Mouse (Mus musculus): ENCODE data around the gene Rbm48. TPM values are rescaled to one million over a fixed set of nuclear protein-coding genes. Genes with fewer than 3 reads are reported as not detected.
"Not testable (repeated sequence)": the region's sequence is repeated elsewhere in the genome, so short reads cannot be mapped to it uniquely, and the experiment has no call there.

The Rbm48 gene
- total RNA-seq (2014; fragmentation: Nextera tagmentation) (10.7 and 17.7 TPM in 2 replicates), total RNA-seq (2017) (29.5 and 31.9 TPM in 2 replicates)

DNA sequence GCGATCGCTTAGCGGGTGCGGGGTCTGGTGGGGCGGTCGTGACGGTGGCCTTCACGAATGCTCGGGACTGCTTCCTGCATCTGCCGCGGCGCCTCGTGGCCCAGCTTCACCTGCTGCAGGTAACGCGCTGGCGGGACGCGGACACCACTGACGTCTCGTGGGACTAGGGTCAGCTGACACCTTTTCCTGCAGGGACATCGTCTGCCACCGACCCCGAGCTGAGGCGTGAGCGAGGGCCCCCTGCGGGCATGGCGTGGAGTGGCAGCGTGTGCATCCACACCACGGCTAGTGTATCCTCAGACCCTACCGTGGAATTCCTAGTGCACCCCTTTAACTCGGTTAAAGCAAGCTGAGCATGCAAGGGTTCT, at the start of gene Rbm48:
Gene Rbm48, minus strand, starts transcription at position 187 of the 368 bp plus-strand sequence.
- ATAC-seq (replicated peaks; ENCODE audit: low FRiP score, low TSS enrichment, poor library complexity, severe bottlenecking), result peak; percentile 85

DNA sequence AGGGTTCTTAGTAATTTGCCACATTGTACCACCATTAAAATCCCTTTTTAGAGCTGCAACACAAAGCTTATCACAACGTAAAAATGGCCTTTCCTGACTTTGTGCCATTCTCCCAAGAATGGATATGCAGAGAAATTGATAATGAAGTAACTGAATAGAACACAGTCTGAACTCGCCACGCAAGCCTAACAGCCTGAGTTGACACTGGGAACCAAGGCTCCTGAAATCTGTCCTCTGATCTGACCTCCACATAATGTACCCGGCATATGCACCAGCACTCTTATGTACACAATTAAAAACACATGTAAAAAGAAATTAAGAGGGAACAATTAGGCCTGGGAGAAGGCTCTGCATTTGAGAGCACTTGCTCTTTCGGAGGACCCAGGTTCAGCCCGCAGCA, 48.9 kb upstream of the Rbm48 start:
- no peak for ATAC-seq (replicated peaks; ENCODE audit: low FRiP score, low TSS enrichment, poor library complexity, severe bottlenecking)

DNA sequence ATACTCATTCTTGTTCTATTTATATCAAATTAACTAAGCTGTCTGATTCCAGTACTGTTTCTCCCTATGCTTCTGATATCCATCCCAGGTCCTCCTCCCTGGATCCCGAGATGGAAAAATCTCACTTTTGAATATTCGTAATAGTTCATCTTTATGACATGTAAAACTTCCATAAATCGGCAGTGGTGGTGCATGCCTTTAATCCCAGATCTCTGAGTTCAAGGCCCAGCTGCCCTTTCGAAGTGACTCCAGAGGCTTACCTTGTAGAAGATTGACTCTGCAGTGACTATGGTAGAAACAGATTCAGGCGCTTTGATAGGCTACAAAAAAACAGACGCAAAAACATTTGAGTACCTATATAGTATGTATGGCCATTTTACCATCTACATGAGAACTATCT, 48.2 kb upstream of the Rbm48 start:
- ATAC-seq (replicated peaks; ENCODE audit: low FRiP score, low TSS enrichment, poor library complexity, severe bottlenecking), result no peak

DNA sequence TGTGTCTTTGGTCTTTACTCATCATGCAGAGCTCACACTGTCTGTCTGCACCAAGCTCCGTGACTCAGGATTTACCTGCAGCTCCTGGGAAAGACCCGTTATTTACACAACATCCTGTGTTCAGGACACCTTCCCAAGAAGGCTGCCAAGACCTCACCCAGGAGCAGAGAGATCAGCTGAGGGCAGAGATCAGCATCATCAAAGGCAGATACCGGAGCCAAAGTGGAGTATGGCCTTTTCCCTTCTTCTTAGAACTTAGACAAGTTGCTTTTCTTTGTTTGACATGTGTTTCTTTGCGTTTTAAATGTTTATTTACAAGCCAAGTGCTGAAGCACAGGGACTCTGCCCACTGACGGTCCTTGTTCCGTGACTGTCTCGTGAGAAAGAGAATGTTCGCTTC, 38.9 kb upstream of the Rbm48 start:
- no peak for ATAC-seq (replicated peaks; ENCODE audit: low FRiP score, low TSS enrichment, poor library complexity, severe bottlenecking)

DNA sequence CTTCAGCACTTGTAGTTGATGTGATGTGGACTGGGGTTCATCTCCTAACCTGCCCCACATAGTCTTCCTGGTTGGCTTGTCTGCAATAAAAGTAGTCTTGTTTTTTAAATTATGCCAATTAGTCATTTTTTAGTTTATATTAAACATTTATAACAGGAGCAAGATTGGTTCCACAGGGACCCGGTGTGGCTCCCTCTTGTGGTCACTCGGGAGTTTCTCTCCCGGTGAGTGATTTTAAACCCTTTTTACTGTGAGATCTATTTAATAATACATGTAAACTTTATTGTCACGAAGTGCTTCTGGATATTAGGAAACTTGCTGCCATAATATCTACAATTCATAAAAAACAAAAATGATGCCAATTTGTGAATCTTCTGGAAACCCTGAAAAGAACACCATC, 37.6 kb upstream of the Rbm48 start:
- no peak for ATAC-seq (replicated peaks; ENCODE audit: low FRiP score, low TSS enrichment, poor library complexity, severe bottlenecking)

DNA sequence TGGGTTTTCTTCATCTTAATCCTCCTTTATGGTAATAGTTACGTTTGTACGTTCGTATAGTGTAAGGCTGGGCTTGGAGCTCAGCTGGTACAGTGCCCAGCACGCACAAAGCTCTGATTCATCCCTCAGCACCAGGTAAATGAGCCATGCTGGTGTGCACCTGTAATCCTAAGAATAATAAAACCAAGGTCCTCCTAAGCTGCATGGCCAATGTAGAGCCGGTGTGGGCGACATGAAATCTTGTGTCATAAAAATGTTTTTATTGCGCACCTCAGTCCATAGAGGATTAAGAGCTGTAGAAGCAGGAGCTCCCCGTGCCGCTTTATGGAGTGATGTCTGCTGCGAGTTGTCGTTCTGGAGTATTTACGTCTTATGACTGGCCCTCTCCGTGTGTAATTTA, 36.9 kb upstream of the Rbm48 start:
- ATAC-seq (replicated peaks; ENCODE audit: low FRiP score, low TSS enrichment, poor library complexity, severe bottlenecking), result no peak

DNA sequence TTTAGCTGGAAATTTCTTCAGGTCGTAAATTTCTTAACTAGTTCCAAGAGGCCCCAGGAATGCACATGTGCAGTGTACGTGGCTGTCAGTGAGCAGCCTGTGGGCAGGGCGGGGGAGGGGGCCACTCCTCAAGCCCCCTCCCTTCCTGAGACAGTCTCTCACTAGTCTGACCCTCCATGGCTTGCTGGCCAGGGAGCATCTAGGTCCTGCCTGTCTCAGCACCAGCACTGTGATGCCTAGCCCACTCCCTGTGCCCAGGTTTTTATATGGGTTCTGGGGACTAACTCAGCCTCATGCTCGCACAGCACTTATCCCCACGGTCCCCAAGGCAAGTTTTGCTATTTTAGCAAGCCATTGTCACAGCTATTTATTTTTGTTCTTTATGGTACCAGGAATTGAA, 35.9 kb upstream of the Rbm48 start:
- ATAC-seq (replicated peaks; ENCODE audit: low FRiP score, low TSS enrichment, poor library complexity, severe bottlenecking), result 0 out of 2 replicates have a peak, but pooled peaks have one; percentile 41

DNA sequence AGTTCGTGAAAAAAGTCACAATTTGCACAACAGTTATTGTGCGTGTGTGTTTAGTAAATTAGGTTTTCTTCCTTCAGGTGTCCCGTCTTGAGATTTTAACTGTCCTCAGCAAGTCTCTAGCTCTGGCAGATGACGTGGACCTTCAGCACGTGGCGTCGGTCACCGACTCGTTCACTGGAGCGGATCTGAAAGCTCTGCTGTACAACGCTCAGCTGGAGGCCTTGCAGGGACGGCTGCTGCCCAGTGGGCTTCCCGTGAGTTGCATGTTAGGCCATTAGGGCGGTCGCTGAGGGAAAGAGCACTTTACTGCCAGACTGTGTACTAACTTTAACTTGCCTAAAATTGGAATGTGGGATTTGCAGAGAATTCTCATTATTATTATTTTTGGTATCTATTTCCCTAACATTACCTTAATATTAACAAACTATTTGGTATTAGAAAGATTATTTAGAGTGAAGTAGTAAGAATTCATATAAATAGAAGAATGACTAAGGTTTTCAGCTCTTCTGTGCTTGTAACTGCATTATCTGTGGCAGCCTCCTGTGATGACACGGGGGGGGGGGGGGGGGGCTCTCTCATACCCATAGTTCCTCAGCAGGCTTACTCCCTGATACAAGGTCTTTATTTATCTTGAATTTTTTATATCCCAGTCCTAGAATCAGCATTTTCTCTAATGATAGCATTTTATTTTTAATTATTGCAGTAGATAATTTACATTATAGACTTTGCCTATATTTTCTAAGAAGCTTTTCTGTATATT, 35.3 kb upstream of the Rbm48 start:
- peak; percentile 58 for ATAC-seq (replicated peaks; ENCODE audit: low FRiP score, low TSS enrichment, poor library complexity, severe bottlenecking)

DNA sequence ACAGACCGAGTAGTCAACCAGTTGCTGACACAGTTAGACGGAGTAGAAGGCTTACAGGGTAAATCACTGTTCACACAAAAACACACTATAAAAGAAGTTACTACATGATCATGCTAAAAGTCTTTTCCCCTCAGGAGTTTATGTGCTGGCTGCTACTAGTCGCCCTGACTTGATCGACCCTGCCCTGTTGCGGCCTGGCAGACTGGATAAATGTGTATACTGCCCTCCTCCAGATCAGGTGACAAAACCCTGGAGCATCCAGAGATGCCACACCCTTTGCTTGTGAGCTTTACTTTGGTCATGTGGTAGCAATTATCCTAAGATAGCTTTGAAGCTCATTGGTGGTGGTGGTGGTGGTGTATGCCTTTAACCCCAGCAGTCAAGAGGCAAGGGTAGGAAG, 33.7 kb upstream of the Rbm48 start:
- no peak for ATAC-seq (replicated peaks; ENCODE audit: low FRiP score, low TSS enrichment, poor library complexity, severe bottlenecking)

DNA sequence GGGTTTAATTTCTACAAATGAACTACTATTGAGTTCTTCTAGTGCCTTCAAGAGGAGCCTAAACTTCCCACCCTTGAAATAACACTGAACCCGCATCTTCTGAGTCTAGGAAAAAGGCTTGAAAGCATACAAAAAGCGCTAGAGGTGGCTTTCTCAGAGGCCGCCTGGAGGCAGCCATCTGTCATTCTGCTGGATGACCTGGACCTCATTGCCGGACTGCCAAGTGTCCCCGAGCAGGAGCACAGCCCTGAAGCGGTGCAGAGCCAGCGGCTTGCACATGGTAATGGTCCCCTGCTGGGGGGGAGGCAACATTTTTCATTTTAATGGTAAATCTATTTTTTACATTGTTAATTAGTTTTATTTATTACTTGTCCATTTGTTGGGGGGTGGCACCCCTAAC, 24.1 kb upstream of the Rbm48 start:
- no peak for ATAC-seq (replicated peaks; ENCODE audit: low FRiP score, low TSS enrichment, poor library complexity, severe bottlenecking)

DNA sequence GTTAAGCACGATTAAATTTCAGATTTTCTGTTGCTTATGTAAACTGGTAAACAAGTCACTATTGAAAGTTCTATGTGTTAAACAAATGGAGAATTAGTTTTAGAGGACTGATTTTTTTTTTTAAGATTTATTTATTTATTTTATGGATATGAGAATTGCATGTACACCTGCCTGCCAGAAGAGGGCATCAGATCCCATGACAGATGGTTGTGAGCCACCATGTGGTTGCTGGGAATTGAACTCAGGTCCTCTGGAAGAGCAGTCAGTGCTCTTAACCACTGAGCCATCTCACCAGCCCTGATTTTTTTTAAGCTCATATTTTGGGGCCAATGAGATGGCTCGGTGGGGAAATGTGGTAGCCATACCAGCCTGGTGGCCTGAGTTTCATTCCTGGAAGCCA, 15.4 kb upstream of the Rbm48 start:
- not testable (repeated sequence) for ATAC-seq (replicated peaks; ENCODE audit: low FRiP score, low TSS enrichment, poor library complexity, severe bottlenecking)

DNA sequence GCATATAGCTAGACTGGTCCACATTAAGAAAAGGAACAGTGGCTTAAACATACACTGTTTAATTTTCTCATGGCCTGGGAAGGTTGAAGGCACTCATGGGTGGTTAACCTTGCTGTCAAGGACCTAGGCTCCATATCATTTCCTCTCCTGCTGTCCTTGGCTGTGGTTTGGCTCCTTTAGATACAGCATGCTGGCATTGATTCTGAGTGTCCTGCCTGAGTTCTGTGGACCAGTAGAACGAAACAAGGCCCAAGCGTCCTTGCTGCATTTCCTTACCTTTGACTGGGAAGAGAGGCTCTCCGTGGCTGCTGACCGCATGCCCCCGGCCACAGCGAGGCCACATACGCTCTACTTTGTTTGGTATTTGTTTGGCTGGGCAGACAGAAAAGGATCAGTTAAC, 12.9 kb upstream of the Rbm48 start:
- ATAC-seq (replicated peaks; ENCODE audit: low FRiP score, low TSS enrichment, poor library complexity, severe bottlenecking), result no peak

DNA sequence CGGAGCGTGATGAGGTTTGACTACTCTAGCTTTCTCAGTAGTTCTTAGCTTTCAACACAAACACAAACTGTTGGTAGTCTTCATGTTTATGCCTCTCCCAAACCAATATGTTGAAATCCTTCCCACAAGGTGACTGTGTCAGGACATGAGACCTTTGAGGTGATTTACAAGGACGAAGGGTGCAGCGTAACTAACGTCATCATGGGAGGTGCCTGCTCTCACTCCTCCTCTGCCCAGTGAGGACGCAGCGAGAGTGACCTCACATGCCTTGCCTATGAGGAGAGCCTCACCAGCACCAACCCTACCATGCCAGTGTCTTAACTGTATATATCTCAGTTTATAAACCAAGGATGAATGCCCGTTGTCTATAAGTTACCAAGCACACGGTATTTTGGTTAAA, 10.7 kb upstream of the Rbm48 start:
- ATAC-seq (replicated peaks; ENCODE audit: low FRiP score, low TSS enrichment, poor library complexity, severe bottlenecking), result no peak

DNA sequence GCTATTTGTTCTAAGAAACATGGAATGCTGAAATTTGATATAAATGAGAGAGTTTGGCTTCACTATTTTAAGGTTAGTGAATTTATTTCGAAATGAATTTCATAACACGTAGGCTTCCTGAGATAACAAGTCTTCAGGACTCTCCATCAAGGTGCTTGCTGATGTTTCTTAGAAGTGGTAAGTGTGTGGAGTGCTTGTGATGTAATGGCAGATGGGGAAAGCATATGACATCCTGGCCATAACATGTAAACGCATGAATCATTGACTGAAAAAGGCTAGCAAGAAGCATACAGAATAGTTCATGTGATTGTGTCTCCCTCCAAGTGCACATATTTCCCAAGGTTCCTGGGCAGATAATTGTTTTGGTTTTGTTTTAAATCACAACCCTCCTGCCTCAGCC, 4.4 kb upstream of the Rbm48 start:
- ATAC-seq (replicated peaks; ENCODE audit: low FRiP score, low TSS enrichment, poor library complexity, severe bottlenecking), result no peak

DNA sequence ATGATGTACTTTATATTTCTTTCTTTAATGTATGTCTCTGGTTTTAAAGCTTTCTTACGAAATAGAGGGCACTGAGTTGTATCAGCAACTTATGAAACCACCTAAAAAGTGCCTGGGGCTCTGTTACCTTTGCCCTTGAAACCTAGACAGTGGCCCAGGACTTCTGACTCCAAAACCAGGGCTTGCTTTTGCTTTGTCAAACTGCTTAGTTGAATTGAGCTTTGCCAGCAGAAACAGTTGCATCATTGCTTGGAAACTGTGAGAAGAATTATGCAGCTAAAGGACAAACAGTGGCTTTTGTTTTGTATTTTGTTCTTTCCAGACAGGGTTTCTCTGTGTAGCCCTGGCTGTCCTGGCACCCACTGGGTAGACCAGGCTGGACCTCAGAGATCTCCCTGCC, 3.9 kb upstream of the Rbm48 start:
- no peak for ATAC-seq (replicated peaks; ENCODE audit: low FRiP score, low TSS enrichment, poor library complexity, severe bottlenecking)

DNA sequence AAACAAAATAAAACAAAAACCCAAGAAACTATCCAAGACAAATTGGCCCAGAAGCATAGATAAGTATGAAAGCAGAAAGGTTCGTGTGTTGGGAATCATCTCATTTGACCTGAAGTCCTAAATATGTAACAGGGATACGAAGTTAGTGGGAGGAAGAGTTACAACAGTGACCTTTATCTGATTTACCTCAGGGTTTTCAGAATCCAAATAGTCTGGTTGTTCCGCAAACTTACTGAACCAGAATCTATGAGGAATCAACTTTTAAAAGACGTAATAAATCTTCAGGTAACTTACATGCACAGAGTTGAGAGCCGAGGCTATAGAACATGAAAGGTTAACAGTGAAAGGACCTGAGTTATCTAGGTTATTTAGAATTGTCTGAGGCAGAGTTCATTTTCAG, 2.4 kb upstream of the Rbm48 start:
- no peak for ATAC-seq (replicated peaks; ENCODE audit: low FRiP score, low TSS enrichment, poor library complexity, severe bottlenecking)

DNA sequence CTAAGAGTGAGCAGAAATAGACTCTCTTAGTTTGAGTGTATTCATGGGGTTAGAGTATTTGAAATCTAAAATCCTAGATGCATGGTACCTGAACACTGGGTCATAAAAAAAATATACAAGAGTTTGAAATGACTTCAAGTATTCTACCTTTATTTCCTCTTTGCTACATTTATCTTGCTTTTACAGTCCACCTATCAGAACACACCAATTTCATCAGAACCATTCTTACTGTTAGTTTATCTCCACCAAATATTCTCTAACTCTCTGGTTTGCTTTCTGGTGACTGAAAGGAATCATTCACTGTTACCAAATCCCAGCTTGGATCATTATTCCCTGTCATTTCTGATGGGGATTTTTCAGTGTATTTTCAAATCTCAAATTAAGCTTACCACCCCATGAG, 786 bp upstream of the Rbm48 start:
- no peak for ATAC-seq (replicated peaks; ENCODE audit: low FRiP score, low TSS enrichment, poor library complexity, severe bottlenecking)

DNA sequence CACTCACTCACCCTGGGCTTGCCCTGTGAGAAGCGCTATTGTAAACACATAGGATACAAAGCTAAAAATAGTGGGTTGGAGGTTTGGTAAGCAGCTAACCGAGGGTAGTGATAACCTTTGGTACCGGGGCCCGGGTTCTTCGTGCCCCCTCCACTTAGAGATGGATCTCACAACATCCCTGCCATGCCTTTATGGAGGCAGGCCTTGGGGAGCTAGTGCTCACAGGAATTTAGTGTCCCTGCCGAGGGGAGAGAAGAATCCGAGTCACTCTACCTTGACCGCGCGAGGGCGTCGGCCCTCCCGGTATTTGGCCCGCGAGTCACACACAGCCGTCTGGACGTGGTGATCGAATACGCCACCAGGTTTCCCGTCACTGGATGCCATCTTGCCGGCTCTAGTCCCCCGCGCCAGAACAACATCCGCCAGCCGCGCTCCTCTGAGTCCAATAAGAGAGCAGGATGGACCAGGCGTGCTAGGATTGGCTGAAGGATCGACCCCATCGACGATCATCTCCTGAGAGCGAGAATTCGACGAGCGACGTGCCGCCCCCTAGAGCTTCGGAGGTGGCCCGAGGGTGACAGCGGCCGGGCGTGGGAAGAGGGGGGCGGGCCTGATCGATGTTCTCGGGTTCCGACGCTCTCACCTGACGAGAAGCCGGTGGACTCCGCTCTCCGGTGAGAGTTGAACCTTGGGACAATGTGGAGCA, 539 bp downstream of the Rbm48 start, which contains the start of gene Pex1:
Gene Pex1, plus strand, starts transcription at position 374 of the 706 bp plus-strand sequence.
- peak; percentile 94 for ATAC-seq (replicated peaks; ENCODE audit: low FRiP score, low TSS enrichment, poor library complexity, severe bottlenecking)

DNA sequence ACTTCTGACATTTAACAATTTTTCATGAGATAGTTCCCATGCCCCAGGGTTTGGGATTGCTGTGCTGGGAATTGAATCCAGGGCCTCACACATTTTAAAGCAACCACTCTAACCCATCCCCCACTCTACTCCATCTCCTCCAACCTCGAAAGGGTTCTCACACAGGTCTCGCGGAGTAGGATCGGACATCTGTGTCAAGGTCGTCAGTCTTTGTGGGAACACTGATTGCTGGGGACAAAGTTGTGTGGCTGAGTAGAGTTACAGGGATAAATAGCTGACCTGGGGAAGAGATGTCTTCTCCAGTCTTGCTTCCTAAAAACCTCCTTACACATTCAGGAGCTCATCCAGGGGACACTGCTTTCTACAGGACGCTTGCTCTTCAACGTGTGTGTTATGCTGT, 17.3 kb downstream of the Rbm48 start:
- no peak for ATAC-seq (replicated peaks; ENCODE audit: low FRiP score, low TSS enrichment, poor library complexity, severe bottlenecking)

DNA sequence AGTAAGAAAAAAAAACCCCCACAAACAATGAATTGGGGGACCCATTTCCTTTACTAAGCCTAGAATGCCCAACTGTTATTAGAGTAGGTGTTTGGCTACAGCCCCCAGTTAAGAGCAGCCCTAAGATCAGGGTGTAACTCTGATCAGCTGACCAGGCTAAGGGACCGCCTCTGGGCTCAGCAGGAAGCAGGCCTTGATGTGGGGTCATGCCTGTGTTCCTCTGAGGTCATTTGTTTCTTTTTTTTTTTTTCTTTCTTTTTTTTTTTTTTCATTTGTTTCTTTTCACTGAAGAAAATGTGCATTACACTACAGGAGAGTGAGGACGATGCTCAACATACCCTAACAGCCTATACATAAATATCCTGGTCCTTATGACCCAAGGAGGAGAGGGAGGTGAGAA, 18.4 kb downstream of the Rbm48 start:
- no peak for ATAC-seq (replicated peaks; ENCODE audit: low FRiP score, low TSS enrichment, poor library complexity, severe bottlenecking)

DNA sequence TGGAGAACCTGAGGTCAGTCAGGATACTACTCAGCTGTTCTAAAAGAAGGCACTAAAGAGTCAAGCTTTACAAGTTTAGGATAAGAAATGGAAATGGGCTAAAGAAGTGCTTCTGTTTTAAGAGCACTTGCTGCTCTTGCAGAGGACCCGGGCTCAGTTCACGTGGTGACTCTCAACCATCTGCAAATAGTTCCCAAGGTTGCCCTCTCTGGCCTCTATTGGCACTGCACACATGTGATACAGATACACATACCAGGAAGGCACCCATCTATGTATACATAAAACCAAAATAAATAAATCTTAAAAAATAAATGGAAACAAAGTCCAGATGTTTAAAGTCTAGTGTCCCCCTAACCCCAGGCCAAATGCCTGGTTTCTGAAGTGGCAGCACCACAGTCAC, 21.6 kb downstream of the Rbm48 start:
- 0 out of 2 replicates have a peak, but pooled peaks have one; percentile 54 for ATAC-seq (replicated peaks; ENCODE audit: low FRiP score, low TSS enrichment, poor library complexity, severe bottlenecking)

Data from megakaryocyte-erythroid progenitor cell, adult 5-6 weeks (primary cell).